Mouse (Mus musculus): ENCODE measurements around the gene Ung. TPM values are rescaled to one million over a fixed set of nuclear protein-coding genes. Genes with fewer than 3 reads are reported as not detected.

The Ung gene
- total and polyA plus RNA-seq, 2 experiments from 2014 or later = 15.0 to 26.5 TPM

GRCm38 (mm10) chr5:114131521-114131840, 1.3 kb downstream of the Ung start:
- TF ChIP-seq EP300 (IDR thresholded peaks at IDR 0.05; ENCODE audit: low read depth) (no peak; the same call in 1 of the 2 replicates), CTCF (IDR thresholded peaks at IDR 0.05; ENCODE audit: low read depth) (no peak)
- Histone ChIP-seq H3K36me3 (replicated peaks; ENCODE audit: control insufficient read depth, insufficient read depth, low read length) (no peaks in the 10 kb centered on the region), H3K9me3 (replicated peaks; ENCODE audit: control insufficient read depth, low read length) (no peaks in the 10 kb centered on the region), H3K27me3 (ENCODE audit: control insufficient read depth, insufficient read depth, low read length) (no peaks in the 10 kb centered on the region), H3K9ac (replicated peaks; ENCODE audit: low read depth, low read length) (peak overlapping the region; percentile 58), H3K4me1 (ENCODE audit: control insufficient read depth, insufficient read depth) (peaks cover 19% of the 10 kb centered on the region), H3K4me2 (ENCODE audit: low read depth, low read length) (peak overlapping the region; percentile 95), H3K27ac (ENCODE audit: low read depth) (peak overlapping the region; percentile 92), H3K4me3 (ENCODE audit: low read depth, low read length) (peak overlapping the region; percentile 64)
- WGBS = 0% methylated on average over 15 of the region's 15 CpGs
- ATAC-seq (ENCODE audit: insufficient read depth, low read depth) (peak; percentile 7), DNase-seq (ENCODE audit: low spot score) (peak; percentile 67)

- H3K9me3 ChIP-seq (replicated peaks; ENCODE audit: control insufficient read depth, low read length) = no peaks in the 10 kb centered on the region
- no peak for DNase-seq (ENCODE audit: low spot score)
- TF ChIP-seq EP300 (IDR thresholded peaks at IDR 0.05; ENCODE audit: low read depth) = no peak
- no peak for TF ChIP-seq CTCF (IDR thresholded peaks at IDR 0.05; ENCODE audit: low read depth)
- WGBS = 87% methylated on average over 6 of the region's 6 CpGs
- no peak overlapping the region for H3K9ac ChIP-seq (replicated peaks; ENCODE audit: low read depth, low read length)
- no peak overlapping the region for H3K4me2 ChIP-seq (ENCODE audit: low read depth, low read length)
- no peak overlapping the region for H3K27ac ChIP-seq (ENCODE audit: low read depth)
- ATAC-seq (ENCODE audit: insufficient read depth, low read depth) = no peak
- H3K4me1 ChIP-seq (ENCODE audit: control insufficient read depth, insufficient read depth) = peaks cover 25% of the 10 kb centered on the region
- H3K36me3 ChIP-seq (replicated peaks; ENCODE audit: control insufficient read depth, insufficient read depth, low read length) = no peaks in the 10 kb centered on the region
- H3K4me3 ChIP-seq (ENCODE audit: low read depth, low read length) = no peak overlapping the region
- H3K27me3 ChIP-seq (ENCODE audit: control insufficient read depth, insufficient read depth, low read length) = no peaks in the 10 kb centered on the region
These were observed 2.7 kb downstream of the Ung start for GRCm38 (mm10) chr5:114132841-114133240.

- WGBS = 29% methylated on average over 6 of the region's 6 CpGs
- H3K9ac ChIP-seq (replicated peaks; ENCODE audit: low read depth, low read length) = no peak overlapping the region
- H3K27me3 ChIP-seq (ENCODE audit: control insufficient read depth, insufficient read depth, low read length) = no peaks in the 10 kb centered on the region
- peak overlapping the region; percentile 3; the same call in 1 of the 2 replicates for H3K4me2 ChIP-seq (ENCODE audit: low read depth, low read length)
- peak overlapping the region; percentile 69 for H3K27ac ChIP-seq (ENCODE audit: low read depth)
- TF ChIP-seq EP300 (IDR thresholded peaks at IDR 0.05; ENCODE audit: low read depth) (no peak), CTCF (IDR thresholded peaks at IDR 0.05; ENCODE audit: low read depth) (peak; percentile 76)
- DNase-seq (ENCODE audit: low spot score) (peak; percentile 88), ATAC-seq (ENCODE audit: insufficient read depth, low read depth) (peak; percentile 24)
- H3K36me3 ChIP-seq (replicated peaks; ENCODE audit: control insufficient read depth, insufficient read depth, low read length) = no peaks in the 10 kb centered on the region
- H3K4me1 ChIP-seq (ENCODE audit: control insufficient read depth, insufficient read depth) = peaks cover 37% of the 10 kb centered on the region
- no peak overlapping the region for H3K4me3 ChIP-seq (ENCODE audit: low read depth, low read length)
- H3K9me3 ChIP-seq (replicated peaks; ENCODE audit: control insufficient read depth, low read length) = no peaks in the 10 kb centered on the region
These were observed 3.9 kb downstream of the Ung start for GRCm38 (mm10) chr5:114134091-114134534.

GRCm38 (mm10) chr5:114135516-114135915, 5.3 kb downstream of the Ung start:
- DNase-seq (ENCODE audit: low spot score) = no peak
- no peak overlapping the region for H3K4me3 ChIP-seq (ENCODE audit: low read depth, low read length)
- no peak for TF ChIP-seq CTCF (IDR thresholded peaks at IDR 0.05; ENCODE audit: low read depth)
- H3K36me3 ChIP-seq (replicated peaks; ENCODE audit: control insufficient read depth, insufficient read depth, low read length) = no peaks in the 10 kb centered on the region
- H3K27me3 ChIP-seq (ENCODE audit: control insufficient read depth, insufficient read depth, low read length) = no peaks in the 10 kb centered on the region
- WGBS = 83% methylated on average over 10 of the region's 10 CpGs
- H3K4me2 ChIP-seq (ENCODE audit: low read depth, low read length) = no peak overlapping the region
- H3K4me1 ChIP-seq (ENCODE audit: control insufficient read depth, insufficient read depth) = peaks cover 44% of the 10 kb centered on the region
- no peak for ATAC-seq (ENCODE audit: insufficient read depth, low read depth)
- no peak overlapping the region for H3K9ac ChIP-seq (replicated peaks; ENCODE audit: low read depth, low read length)
- H3K27ac ChIP-seq (ENCODE audit: low read depth) = no peak overlapping the region
- no peaks in the 10 kb centered on the region for H3K9me3 ChIP-seq (replicated peaks; ENCODE audit: control insufficient read depth, low read length)

- Histone ChIP-seq H3K9ac (replicated peaks; ENCODE audit: low read depth, low read length) (no peak overlapping the region), H3K4me2 (ENCODE audit: low read depth, low read length) (peak overlapping the region; percentile 42), H3K27ac (ENCODE audit: low read depth) (peak overlapping the region; percentile 92), H3K36me3 (replicated peaks; ENCODE audit: control insufficient read depth, insufficient read depth, low read length) (no peaks in the 10 kb centered on the region), H3K27me3 (ENCODE audit: control insufficient read depth, insufficient read depth, low read length) (no peaks in the 10 kb centered on the region), H3K4me3 (ENCODE audit: low read depth, low read length) (no peak overlapping the region), H3K9me3 (replicated peaks; ENCODE audit: control insufficient read depth, low read length) (no peaks in the 10 kb centered on the region), H3K4me1 (ENCODE audit: control insufficient read depth, insufficient read depth) (peaks cover 36% of the 10 kb centered on the region)
- no peak for TF ChIP-seq CTCF (IDR thresholded peaks at IDR 0.05; ENCODE audit: low read depth)
- TF ChIP-seq EP300 (IDR thresholded peaks at IDR 0.05; ENCODE audit: low read depth) = no peak
- ATAC-seq (ENCODE audit: insufficient read depth, low read depth) (no peak), DNase-seq (ENCODE audit: low spot score) (no peak)
- 49% methylated on average over 15 of the region's 15 CpGs for WGBS
These were observed 7.5 kb downstream of the Ung start for GRCm38 (mm10) chr5:114137481-114138276.
